In the genomic region with DNA sequence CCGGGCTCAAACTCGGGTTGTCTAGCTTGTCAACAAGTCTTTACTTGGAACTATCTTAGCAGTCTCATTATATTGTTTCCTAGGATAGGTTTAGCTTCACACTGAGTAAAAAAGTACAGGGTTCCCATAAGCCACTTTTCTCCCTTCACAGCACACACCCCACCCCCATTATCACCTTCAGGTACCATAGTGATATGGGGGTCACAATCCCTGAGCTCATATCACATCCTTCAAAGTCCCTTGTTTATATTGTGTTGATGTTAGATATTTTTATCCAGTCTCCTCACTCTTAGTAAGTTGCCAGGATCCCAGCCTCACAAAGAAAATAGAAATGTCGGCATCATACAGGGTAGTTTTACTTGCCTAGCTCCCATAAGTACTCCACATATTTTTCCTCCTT, we compare ENCODE assay signal across 26 mouse cellular contexts. TPM values are rescaled to one million over a fixed set of nuclear protein-coding genes. Genes with fewer than 3 reads are reported as not detected.
DNase-seq lines count a peak whose midpoint lies in the region; ATAC-seq and TF ChIP-seq lines count a peak whose summit lies in the region.
"Had no signal": no experiment of that assay in that cellular context is flagged by ENCODE, and none has a peak within 500 bp of the region (broad histone marks: within the 10 kb centered on the region; RNA-seq: fewer than 3 reads in every experiment).

No protein-coding gene starts in this region.

- peak; percentile 81 for ATAC-seq in liver, embryonic 12.5 days
- no peak for ATAC-seq in liver, postnatal 0 days
- ATAC-seq in liver, embryonic 13.5 days (ENCODE audit: low read depth) = peak; percentile 86
- ATAC-seq in liver, embryonic 15.5 days (ENCODE audit: insufficient read depth) = peak; percentile 69
- 0 out of 2 replicates have a peak, but pooled peaks have one; percentile 30 for ATAC-seq in megakaryocyte-erythroid progenitor cell, adult 5-6 weeks (replicated peaks; ENCODE audit: low FRiP score, low TSS enrichment, poor library complexity, severe bottlenecking)
- no peak for ATAC-seq in erythroid progenitor cell, adult 5-6 weeks (replicated peaks; ENCODE audit: low FRiP score, poor library complexity, severe bottlenecking)
- ATAC-seq: forebrain, embryonic 13.5 days; forebrain, embryonic 15.5 days; forebrain, postnatal 0 days had no signal

- no peak for TF ChIP-seq CTCF in liver, postnatal 0 days (IDR thresholded peaks at IDR 0.05; ENCODE audit: low read depth)

- WGBS in liver, embryonic 12.5 days (ENCODE audit: insufficient replicate concordance) = 56% methylated on average over 3 of the region's 3 CpGs
- 81% methylated on average over 3 of the region's 3 CpGs for WGBS in liver, postnatal 0 days (ENCODE audit: insufficient replicate concordance)
- WGBS in liver, embryonic 13.5 days (ENCODE audit: insufficient replicate concordance) = 52% methylated on average over 3 of the region's 3 CpGs
- 59% methylated on average over 3 of the region's 3 CpGs for whole genome bisulfite sequencing in liver, embryonic 15.5 days (ENCODE audit: insufficient replicate concordance)

- H3K27ac ChIP-seq in liver, embryonic 12.5 days = peak overlapping the region; percentile 38; the same call in 1 of the 2 replicates
- H3K27ac ChIP-seq in liver, postnatal 0 days (ENCODE audit: low read depth) = no peak overlapping the region
- H3K27ac ChIP-seq in liver, embryonic 13.5 days = peak overlapping the region; percentile 32; the same call in 1 of the 2 replicates
- H3K27ac ChIP-seq in liver, embryonic 15.5 days (replicated peaks) = no peak overlapping the region; the same call in 1 of the 2 replicates
- H3K27ac ChIP-seq: embryonic facial prominence, embryonic 13.5 days; embryonic facial prominence, embryonic 15.5 days; forebrain, embryonic 13.5 days; forebrain, embryonic 15.5 days had no signal

- no peak for TF ChIP-seq EP300 in liver, postnatal 0 days (IDR thresholded peaks at IDR 0.05; ENCODE audit: low read depth)

- no peak for DNase-seq in liver, postnatal 0 days
- DNase-seq in liver, embryonic 13.5 days = peak; percentile 16
- no peak for DNase-seq in urinary bladder, postnatal 25 days (ENCODE audit: low spot score)
- no peak for DNase-seq in layer of hippocampus, adult 11-12 months (ENCODE audit: low spot score)
- DNase-seq: adrenal gland, adult 2 months; adrenal gland, postnatal 10 days; adrenal gland, postnatal 25 days; cerebellum, adult 11 months; cerebellum, adult 18-20 months; cerebellum, adult 8-10 months; cerebellum, adult 9-11 months; cerebellum, postnatal 14 days; cerebellum, postnatal 36 days; embryo, embryonic 11 days; forebrain, postnatal 0 days had no signal

- H3K9ac ChIP-seq in liver, embryonic 12.5 days = no peak overlapping the region
- no peak overlapping the region for H3K9ac ChIP-seq in liver, postnatal 0 days (replicated peaks)
- H3K9ac ChIP-seq in liver, embryonic 13.5 days = no peak overlapping the region
- no peak overlapping the region for H3K9ac ChIP-seq in liver, embryonic 15.5 days
- H3K9ac ChIP-seq: embryonic facial prominence, embryonic 13.5 days; embryonic facial prominence, embryonic 15.5 days; forebrain, embryonic 13.5 days; forebrain, embryonic 15.5 days; forebrain, postnatal 0 days had no signal

- H3K9me3 ChIP-seq in liver, embryonic 12.5 days (replicated peaks) = no peaks in the 10 kb centered on the region
- no peaks in the 10 kb centered on the region for H3K9me3 ChIP-seq in liver, postnatal 0 days (ENCODE audit: low read length)
- H3K9me3 ChIP-seq in liver, embryonic 13.5 days (replicated peaks) = no peaks in the 10 kb centered on the region
- H3K9me3 ChIP-seq in liver, embryonic 15.5 days (replicated peaks) = no peaks in the 10 kb centered on the region
- H3K9me3 ChIP-seq: embryonic facial prominence, embryonic 13.5 days; embryonic facial prominence, embryonic 15.5 days; forebrain, embryonic 13.5 days; forebrain, embryonic 15.5 days; G1E had no signal

- peak overlapping the region; percentile 2; the same call in 1 of the 2 replicates for H3K4me2 ChIP-seq in liver, embryonic 12.5 days
- H3K4me2 ChIP-seq in liver, postnatal 0 days (ENCODE audit: low read depth, low read length) = no peak overlapping the region
- H3K4me2 ChIP-seq in liver, embryonic 13.5 days = no peak overlapping the region; the same call in 1 of the 2 replicates
- H3K4me2 ChIP-seq in liver, embryonic 15.5 days = no peak overlapping the region
- H3K4me2 ChIP-seq: embryonic facial prominence, embryonic 13.5 days; embryonic facial prominence, embryonic 15.5 days; forebrain, embryonic 13.5 days; forebrain, embryonic 15.5 days had no signal

- H3K4me1 ChIP-seq in liver, embryonic 12.5 days = peaks cover 38% of the 10 kb centered on the region
- peaks cover 14% of the 10 kb centered on the region for H3K4me1 ChIP-seq in liver, postnatal 0 days (ENCODE audit: insufficient read depth)
- peaks cover 37% of the 10 kb centered on the region for H3K4me1 ChIP-seq in liver, embryonic 13.5 days (replicated peaks)
- H3K4me1 ChIP-seq in liver, embryonic 15.5 days (replicated peaks) = peaks cover 25% of the 10 kb centered on the region
- H3K4me1 ChIP-seq: forebrain, embryonic 15.5 days had no signal

- no peak overlapping the region for H3K4me3 ChIP-seq in liver, embryonic 12.5 days
- no peak overlapping the region for H3K4me3 ChIP-seq in liver, postnatal 0 days (ENCODE audit: low read depth, low read length)
- H3K4me3 ChIP-seq in liver, embryonic 13.5 days (replicated peaks) = no peak overlapping the region
- H3K4me3 ChIP-seq in liver, embryonic 15.5 days (replicated peaks) = no peak overlapping the region
- H3K4me3 ChIP-seq: embryonic facial prominence, embryonic 13.5 days; embryonic facial prominence, embryonic 15.5 days; erythroblast, embryonic 14.5 days; forebrain, embryonic 13.5 days; forebrain, embryonic 15.5 days had no signal

- no peaks in the 10 kb centered on the region for H3K36me3 ChIP-seq in liver, embryonic 12.5 days
- H3K36me3 ChIP-seq in liver, postnatal 0 days (replicated peaks; ENCODE audit: insufficient read depth, low read length) = no peaks in the 10 kb centered on the region
- no peaks in the 10 kb centered on the region for H3K36me3 ChIP-seq in liver, embryonic 13.5 days
- H3K36me3 ChIP-seq in liver, embryonic 15.5 days (replicated peaks) = no peaks in the 10 kb centered on the region
- H3K36me3 ChIP-seq: embryonic facial prominence, embryonic 13.5 days; embryonic facial prominence, embryonic 15.5 days; forebrain, embryonic 15.5 days; G1E had no signal

- peaks cover 8% of the 10 kb centered on the region; the same call in 1 of the 2 replicates for H3K27me3 ChIP-seq in liver, embryonic 12.5 days (replicated peaks)
- H3K27me3 ChIP-seq in liver, postnatal 0 days (ENCODE audit: insufficient read depth, low read length) = no peaks in the 10 kb centered on the region
- no peaks in the 10 kb centered on the region for H3K27me3 ChIP-seq in liver, embryonic 13.5 days
- no peaks in the 10 kb centered on the region for H3K27me3 ChIP-seq in liver, embryonic 15.5 days
- H3K27me3 ChIP-seq: CH12.LX; embryonic facial prominence, embryonic 13.5 days; embryonic facial prominence, embryonic 15.5 days; forebrain, embryonic 13.5 days; forebrain, embryonic 15.5 days had no signal

RNA-seq across cellular contexts. Expression of a gene that starts 42.4 kb away (rescaled TPM):
- 17.7 and 18.5 TPM in 2 replicates for polyA plus RNA-seq in liver, embryonic 12.5 days (2016; fragmentation: Nextera tagmentation; extraction: Ambion mirVana)
- polyA plus RNA-seq in liver, postnatal 0 days (2015; fragmentation: Nextera tagmentation; extraction: Ambion mirVana) = 9.0 and 9.9 TPM in 2 replicates
- 7.6 and 8.6 TPM in 2 replicates for polyA plus RNA-seq in liver, embryonic 13.5 days (2015; fragmentation: Nextera tagmentation; extraction: Ambion mirVana)
- 6.2 and 6.5 TPM in 2 replicates for polyA plus RNA-seq in liver, embryonic 15.5 days (2015; fragmentation: Nextera tagmentation; extraction: Ambion mirVana)
- total RNA-seq in megakaryocyte-erythroid progenitor cell, adult 5-6 weeks (2014; fragmentation: Nextera tagmentation) = 161 and 194 TPM in 2 replicates
- total RNA-seq in megakaryocyte-erythroid progenitor cell, adult 5-6 weeks (2017) = 128 and 155 TPM in 2 replicates
- 51.6 and 66.7 TPM in 2 replicates for total RNA-seq in erythroid progenitor cell, adult 5-6 weeks (2015; ENCODE audit: low replicate concordance)
- 41.6 and 48.3 TPM in 2 replicates for total RNA-seq in erythroid progenitor cell, adult 5-6 weeks (2017; ENCODE audit: low replicate concordance)

Comparison
In these comparisons a context has a peak if more than half of its experiments do, and no peak if none do; other contexts are left out.
1. ATAC-seq: peak in liver, embryonic 12.5 days (single experiment), liver, embryonic 13.5 days (single experiment), liver, embryonic 15.5 days (single experiment) and megakaryocyte-erythroid progenitor cell, adult 5-6 weeks (single experiment); none in liver, postnatal 0 days (single experiment) and erythroid progenitor cell, adult 5-6 weeks (single experiment).
2. H3K27ac ChIP-seq: peak in liver, embryonic 12.5 days (single experiment) and liver, embryonic 13.5 days (single experiment); none in liver, postnatal 0 days (single experiment) and liver, embryonic 15.5 days (single experiment).